In the genomic region with DNA sequence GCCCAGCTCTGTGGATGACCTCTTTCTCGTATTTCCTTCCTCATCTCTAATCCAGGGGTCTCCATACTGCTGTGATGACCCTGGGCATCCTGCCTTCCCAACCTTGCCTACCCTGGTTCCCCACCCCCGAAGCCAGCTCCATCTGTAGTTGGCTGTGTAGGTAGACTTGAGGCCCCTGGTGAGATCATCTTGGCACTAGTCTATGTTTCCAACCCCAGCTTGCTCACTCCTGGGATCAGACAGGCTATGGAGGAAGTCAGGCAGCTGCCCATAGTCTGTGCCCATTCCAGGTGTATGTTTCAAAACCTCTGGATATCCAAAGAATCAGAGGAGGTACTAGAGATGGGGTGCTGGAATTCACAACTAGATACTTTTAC, we compare ENCODE assay signal across 9 mouse cellular contexts. TPM values are rescaled to one million over a fixed set of nuclear protein-coding genes. Genes with fewer than 3 reads are reported as not detected.
DNase-seq lines count a peak whose midpoint lies in the region; ATAC-seq and TF ChIP-seq lines count a peak whose summit lies in the region.
"Had no signal": no experiment of that assay in that cellular context is flagged by ENCODE, and none has a peak within 500 bp of the region (broad histone marks: within the 10 kb centered on the region; RNA-seq: fewer than 3 reads in every experiment).

No protein-coding gene starts in this region.

- no peaks in the 10 kb centered on the region for H3K27me3 ChIP-seq in forebrain, postnatal 0 days (ENCODE audit: insufficient read depth, low read length)
- no peaks in the 10 kb centered on the region for H3K27me3 ChIP-seq in forebrain, embryonic 10.5 days (ENCODE audit: poor library complexity, severe bottlenecking)
- no peaks in the 10 kb centered on the region for H3K27me3 ChIP-seq in kidney, embryonic 15.5 days
- no peaks in the 10 kb centered on the region for H3K27me3 ChIP-seq in embryonic facial prominence, embryonic 14.5 days (replicated peaks; ENCODE audit: control insufficient read depth, insufficient read depth, low read length)
- no peaks in the 10 kb centered on the region for H3K27me3 ChIP-seq in liver, embryonic 16.5 days (ENCODE audit: control insufficient read depth, insufficient read depth, low read depth, low read length)
- H3K27me3 ChIP-seq in thymus, adult 2 months (ENCODE audit: control insufficient read depth, insufficient read depth, low read length): no peaks in the 10 kb centered on the region

- TF ChIP-seq POLR2A in thymus, adult 2 months (IDR thresholded peaks at IDR 0.05; ENCODE audit: control insufficient read depth, extremely low read depth, insufficient read depth, low read length, poor library complexity): no peak

- no peaks in the 10 kb centered on the region for H3K9me3 ChIP-seq in forebrain, postnatal 0 days (ENCODE audit: low read length)
- H3K9me3 ChIP-seq in forebrain, embryonic 10.5 days: no peaks in the 10 kb centered on the region
- no peaks in the 10 kb centered on the region for H3K9me3 ChIP-seq in kidney, embryonic 15.5 days (replicated peaks)
- no peaks in the 10 kb centered on the region for H3K9me3 ChIP-seq in embryonic facial prominence, embryonic 14.5 days (ENCODE audit: control insufficient read depth, low read length)
- H3K9me3 ChIP-seq in liver, embryonic 16.5 days (replicated peaks; ENCODE audit: control insufficient read depth, low read length): no peaks in the 10 kb centered on the region

- WGBS in forebrain, postnatal 0 days: 53% methylated on average over 2 of the region's 2 CpGs
- 72% methylated on average over 2 of the region's 2 CpGs for WGBS in forebrain, embryonic 10.5 days
- 25% methylated on average over 2 of the region's 2 CpGs for WGBS in kidney, embryonic 15.5 days
- WGBS in embryonic facial prominence, embryonic 14.5 days: 43% methylated on average over 2 of the region's 2 CpGs
- 23% methylated on average over 2 of the region's 2 CpGs for WGBS in liver, embryonic 16.5 days (ENCODE audit: insufficient replicate concordance)
- WGBS in thymus, adult 2 months: 64% methylated on average over 2 of the region's 2 CpGs

- H3K36me3 ChIP-seq in forebrain, postnatal 0 days (ENCODE audit: insufficient read depth): no peaks in the 10 kb centered on the region
- no peaks in the 10 kb centered on the region for H3K36me3 ChIP-seq in forebrain, embryonic 10.5 days (replicated peaks)
- peaks cover 8% of the 10 kb centered on the region for H3K36me3 ChIP-seq in kidney, embryonic 15.5 days
- no peaks in the 10 kb centered on the region for H3K36me3 ChIP-seq in embryonic facial prominence, embryonic 14.5 days (ENCODE audit: control insufficient read depth, insufficient read depth, low read length)
- no peaks in the 10 kb centered on the region for H3K36me3 ChIP-seq in liver, embryonic 16.5 days (ENCODE audit: control insufficient read depth, insufficient read depth)
- no peaks in the 10 kb centered on the region for H3K36me3 ChIP-seq in thymus, adult 2 months (ENCODE audit: control insufficient read depth, insufficient read depth, low read length)

- H3K4me2 ChIP-seq in forebrain, postnatal 0 days (ENCODE audit: low read depth): no peak overlapping the region
- H3K4me2 ChIP-seq in kidney, embryonic 15.5 days: peak overlapping the region; percentile 53
- H3K4me2 ChIP-seq in embryonic facial prominence, embryonic 14.5 days (ENCODE audit: low read depth, low read length): peak overlapping the region; percentile 42; the same call in 1 of the 2 replicates
- peak overlapping the region; percentile 44; the same call in 1 of the 2 replicates for H3K4me2 ChIP-seq in liver, embryonic 16.5 days (ENCODE audit: low read depth, low read length)

- ATAC-seq in forebrain, postnatal 0 days: peak; percentile 27; the same call in 1 of the 2 replicates
- no peak for ATAC-seq in kidney, embryonic 15.5 days (replicated peaks; ENCODE audit: low FRiP score)
- peak; percentile 76 for ATAC-seq in embryonic facial prominence, embryonic 14.5 days (ENCODE audit: low read depth)
- ATAC-seq in liver, embryonic 16.5 days (ENCODE audit: low read depth): 0 out of 2 replicates have a peak, but pooled peaks have one; percentile 1

- H3K27ac ChIP-seq in forebrain, postnatal 0 days (ENCODE audit: low read depth, low read length): no peak overlapping the region
- H3K27ac ChIP-seq in forebrain, embryonic 10.5 days: no peak overlapping the region
- peak overlapping the region; percentile 94 for H3K27ac ChIP-seq in kidney, embryonic 15.5 days
- peak overlapping the region; percentile 59; the same call in 1 of the 2 replicates for H3K27ac ChIP-seq in embryonic facial prominence, embryonic 14.5 days (replicated peaks; ENCODE audit: low read depth, low read length)
- peak overlapping the region; percentile 90 for H3K27ac ChIP-seq in liver, embryonic 16.5 days (ENCODE audit: low read length)
- no peak overlapping the region for H3K27ac ChIP-seq in thymus, adult 2 months (ENCODE audit: control insufficient read depth, insufficient read depth, low read length)

- H3K4me3 ChIP-seq in forebrain, postnatal 0 days (ENCODE audit: low read depth, low read length): no peak overlapping the region
- no peak overlapping the region for H3K4me3 ChIP-seq in forebrain, embryonic 10.5 days
- no peak overlapping the region for H3K4me3 ChIP-seq in kidney, embryonic 15.5 days (replicated peaks)
- H3K4me3 ChIP-seq in embryonic facial prominence, embryonic 14.5 days (ENCODE audit: low read depth, low read length): no peak overlapping the region
- H3K4me3 ChIP-seq in liver, embryonic 16.5 days (ENCODE audit: low read depth, low read length): no peak overlapping the region
- no peak overlapping the region for H3K4me3 ChIP-seq in thymus, adult 2 months (ENCODE audit: control insufficient read depth, insufficient read depth, low read length)

- DNase-seq in forebrain, postnatal 0 days: no peak
- no peak for DNase-seq in forebrain, embryonic 10.5 days (ENCODE audit: extremely low spot score, low spot score)
- DNase-seq in kidney, postnatal 14 days: no peak
- DNase-seq in embryonic facial prominence, embryonic 14.5 days (ENCODE audit: low spot score): no peak
- no peak for DNase-seq in thymus, adult 2 months
- DNase-seq in B cell, adult 2 months: no peak

- no peak for TF ChIP-seq CTCF in forebrain, postnatal 0 days (IDR thresholded peaks at IDR 0.05; ENCODE audit: low read depth)
- TF ChIP-seq CTCF in thymus, adult 2 months (IDR thresholded peaks at IDR 0.05; ENCODE audit: borderline replicate concordance, control insufficient read depth, extremely low read depth, insufficient read depth, low read length, poor library complexity): no peak

- H3K4me1 ChIP-seq in forebrain, postnatal 0 days (ENCODE audit: insufficient read depth): no peaks in the 10 kb centered on the region
- H3K4me1 ChIP-seq in forebrain, embryonic 10.5 days: peaks cover 17% of the 10 kb centered on the region
- H3K4me1 ChIP-seq in kidney, embryonic 15.5 days: peaks cover 41% of the 10 kb centered on the region
- H3K4me1 ChIP-seq in embryonic facial prominence, embryonic 14.5 days (ENCODE audit: control insufficient read depth, insufficient read depth, low read length): peaks cover 12% of the 10 kb centered on the region
- no peaks in the 10 kb centered on the region; the same call in 1 of the 2 replicates for H3K4me1 ChIP-seq in liver, embryonic 16.5 days (ENCODE audit: control insufficient read depth, low read depth, low read length)
- H3K4me1 ChIP-seq in thymus, adult 2 months (replicated peaks; ENCODE audit: control insufficient read depth, insufficient read depth, low read length): no peaks in the 10 kb centered on the region; the same call in 1 of the 2 replicates

- H3K9ac ChIP-seq in forebrain, postnatal 0 days: no peak overlapping the region
- H3K9ac ChIP-seq in kidney, embryonic 15.5 days: no peak overlapping the region
- no peak overlapping the region for H3K9ac ChIP-seq in embryonic facial prominence, embryonic 14.5 days (ENCODE audit: low read depth, low read length)
- peak overlapping the region; percentile 21; the same call in 1 of the 2 replicates for H3K9ac ChIP-seq in liver, embryonic 16.5 days (ENCODE audit: low read depth, low read length)

RNA-seq across cellular contexts. Expression of gene Sardh, which starts 0.7 kb away (rescaled TPM):
- 7.2 and 7.5 TPM in 2 replicates for total RNA-seq in forebrain, postnatal 0 days (2014; rRNA removed)
- 5.7 and 6.2 TPM in 2 replicates for polyA plus RNA-seq in forebrain, postnatal 0 days (2015; fragmentation: Nextera tagmentation; extraction: Ambion mirVana)
- polyA plus RNA-seq in forebrain, embryonic 10.5 days (2016; fragmentation: Nextera tagmentation; extraction: Ambion mirVana): 1.8 TPM in 2 replicates
- 38.7 and 46.1 TPM in 2 replicates for polyA plus RNA-seq in kidney, embryonic 15.5 days (2015; fragmentation: Nextera tagmentation; extraction: Ambion mirVana)
- polyA plus RNA-seq in embryonic facial prominence, embryonic 14.5 days (2014; fragmentation: Nextera tagmentation; extraction: Ambion mirVana): 10.2 and 10.7 TPM in 2 replicates
- 67.6 and 78.4 TPM in 2 replicates for polyA plus RNA-seq in liver, embryonic 16.5 days (2015; fragmentation: Nextera tagmentation; extraction: Ambion mirVana)
- 10.5 and 12.3 TPM in 2 replicates for polyA plus RNA-seq in thymus, adult 2 months (2012; rRNA removed)
- total RNA-seq: megakaryocyte-erythroid progenitor cell, adult 5-6 weeks had no signal

Comparison
In these comparisons a context has a peak if more than half of its experiments do, and no peak if none do; other contexts are left out.
1. H3K27ac ChIP-seq: peak in kidney, embryonic 15.5 days (single experiment), embryonic facial prominence, embryonic 14.5 days (single experiment) and liver, embryonic 16.5 days (single experiment); none in forebrain, postnatal 0 days (single experiment), forebrain, embryonic 10.5 days (single experiment) and thymus, adult 2 months (single experiment).